Mouse (Mus musculus): ENCODE results near the gene Srrt. TPM values are rescaled to one million over a fixed set of nuclear protein-coding genes. Genes with fewer than 3 reads are reported as not detected.

Srrt gene
- polyA plus RNA-seq, 1 experiment from 2014 or later: 70.5 TPM

- WGBS: 80% methylated on average over 4 of the region's 4 CpGs
- no peak overlapping the region for H3K4me3 ChIP-seq
- H3K4me1 ChIP-seq (replicated peaks): peaks cover 41% of the 10 kb centered on the region
- no peak for ATAC-seq (replicated peaks; ENCODE audit: insufficient number of reproducible peaks, insufficient read depth, low FRiP score, low read depth)
- H3K9me3 ChIP-seq (replicated peaks): no peaks in the 10 kb centered on the region
- H3K27ac ChIP-seq: no peak overlapping the region
- no peaks in the 10 kb centered on the region for H3K27me3 ChIP-seq
- H3K9ac ChIP-seq: no peak overlapping the region
- no peak overlapping the region for H3K4me2 ChIP-seq
- no peaks in the 10 kb centered on the region for H3K36me3 ChIP-seq
Observed at GRCm38 (mm10) chr5:137346983-137347382, 39.5 kb upstream of the Srrt start.

- H3K4me1 ChIP-seq (replicated peaks): peaks cover 35% of the 10 kb centered on the region
- no peak for ATAC-seq (replicated peaks; ENCODE audit: insufficient number of reproducible peaks, insufficient read depth, low FRiP score, low read depth)
- no peak overlapping the region for H3K4me3 ChIP-seq
- H3K27ac ChIP-seq: peak overlapping the region; percentile 41
- no peaks in the 10 kb centered on the region for H3K27me3 ChIP-seq
- H3K36me3 ChIP-seq: no peaks in the 10 kb centered on the region
- H3K4me2 ChIP-seq: peak overlapping the region; percentile 42; the same call in 1 of the 2 replicates
- 0 out of 2 replicates have a peak overlapping the region, but pooled peaks have one; percentile 2 for H3K9ac ChIP-seq
- WGBS: 73% methylated on average over 1 of the region's 1 CpGs
- H3K9me3 ChIP-seq (replicated peaks): no peaks in the 10 kb centered on the region
Observed at GRCm38 (mm10) chr5:137346388-137346787, 38.9 kb upstream of the Srrt start.

GRCm38 (mm10) chr5:137345821-137346220, 38.3 kb upstream of the Srrt start:
- H3K4me1 ChIP-seq (replicated peaks): peaks cover 33% of the 10 kb centered on the region
- H3K4me3 ChIP-seq: no peak overlapping the region
- no peaks in the 10 kb centered on the region for H3K9me3 ChIP-seq (replicated peaks)
- H3K4me2 ChIP-seq: peak overlapping the region; percentile 42
- peak overlapping the region; percentile 41 for H3K27ac ChIP-seq
- 14% methylated on average over 9 of the region's 9 CpGs for WGBS
- ATAC-seq (replicated peaks; ENCODE audit: insufficient number of reproducible peaks, insufficient read depth, low FRiP score, low read depth): no peak
- no peaks in the 10 kb centered on the region for H3K36me3 ChIP-seq
- no peaks in the 10 kb centered on the region for H3K27me3 ChIP-seq
- H3K9ac ChIP-seq: 0 out of 2 replicates have a peak overlapping the region, but pooled peaks have one; percentile 2

- H3K9me3 ChIP-seq (replicated peaks): no peaks in the 10 kb centered on the region
- H3K9ac ChIP-seq: no peak overlapping the region
- H3K4me1 ChIP-seq (replicated peaks): peaks cover 43% of the 10 kb centered on the region
- no peak overlapping the region for H3K4me3 ChIP-seq
- no peak overlapping the region for H3K4me2 ChIP-seq
- no peaks in the 10 kb centered on the region for H3K27me3 ChIP-seq
- H3K27ac ChIP-seq: no peak overlapping the region
- no peak for ATAC-seq (replicated peaks; ENCODE audit: insufficient number of reproducible peaks, insufficient read depth, low FRiP score, low read depth)
- H3K36me3 ChIP-seq: no peaks in the 10 kb centered on the region
Observed at GRCm38 (mm10) chr5:137343869-137344268, 36.4 kb upstream of the Srrt start.

GRCm38 (mm10) chr5:137343412-137343811, 35.9 kb upstream of the Srrt start:
- Histone ChIP-seq H3K4me2 (no peak overlapping the region), H3K36me3 (no peaks in the 10 kb centered on the region), H3K9ac (no peak overlapping the region), H3K27ac (no peak overlapping the region), H3K9me3 (replicated peaks) (no peaks in the 10 kb centered on the region), H3K4me1 (replicated peaks) (peaks cover 40% of the 10 kb centered on the region), H3K27me3 (no peaks in the 10 kb centered on the region), H3K4me3 (no peak overlapping the region)
- no peak for ATAC-seq (replicated peaks; ENCODE audit: insufficient number of reproducible peaks, insufficient read depth, low FRiP score, low read depth)
- 94% methylated on average over 5 of the region's 5 CpGs for WGBS

- no peak overlapping the region for H3K27ac ChIP-seq
- H3K4me1 ChIP-seq (replicated peaks): peaks cover 37% of the 10 kb centered on the region
- no peaks in the 10 kb centered on the region for H3K27me3 ChIP-seq
- no peak overlapping the region for H3K9ac ChIP-seq
- 63% methylated on average over 7 of the region's 7 CpGs for WGBS
- H3K9me3 ChIP-seq (replicated peaks): no peaks in the 10 kb centered on the region
- H3K4me3 ChIP-seq: no peak overlapping the region
- H3K36me3 ChIP-seq: no peaks in the 10 kb centered on the region
- no peak for ATAC-seq (replicated peaks; ENCODE audit: insufficient number of reproducible peaks, insufficient read depth, low FRiP score, low read depth)
- H3K4me2 ChIP-seq: no peak overlapping the region
Observed at GRCm38 (mm10) chr5:137342407-137343012, 35.0 kb upstream of the Srrt start.

- no peak for ATAC-seq (replicated peaks; ENCODE audit: insufficient number of reproducible peaks, insufficient read depth, low FRiP score, low read depth)
Observed at GRCm38 (mm10) chr5:137340222-137340621, 32.7 kb upstream of the Srrt start.

GRCm38 (mm10) chr5:137339290-137339979, 32.0 kb upstream of the Srrt start:
- H3K4me1 ChIP-seq (replicated peaks): peaks cover 22% of the 10 kb centered on the region
- peak overlapping the region; percentile 56 for H3K9ac ChIP-seq
- H3K4me2 ChIP-seq: peak overlapping the region; percentile 73
- H3K4me3 ChIP-seq: peak overlapping the region; percentile 52
- no peaks in the 10 kb centered on the region for H3K9me3 ChIP-seq (replicated peaks)
- peak; percentile 60 for ATAC-seq (replicated peaks; ENCODE audit: insufficient number of reproducible peaks, insufficient read depth, low FRiP score, low read depth)
- no peaks in the 10 kb centered on the region for H3K27me3 ChIP-seq
- H3K27ac ChIP-seq: peak overlapping the region; percentile 90
- H3K36me3 ChIP-seq: no peaks in the 10 kb centered on the region
- WGBS: 18% methylated on average over 22 of the region's 22 CpGs

More at GRCm38 (mm10) chr5:137340222-137340621, 32.7 kb upstream of the Srrt start:
- H3K4me1 ChIP-seq (replicated peaks): peaks cover 22% of the 10 kb centered on the region
- H3K4me2 ChIP-seq: no peak overlapping the region
- H3K27me3 ChIP-seq: no peaks in the 10 kb centered on the region
- H3K9ac ChIP-seq: no peak overlapping the region
- H3K4me3 ChIP-seq: no peak overlapping the region
- no peaks in the 10 kb centered on the region for H3K9me3 ChIP-seq (replicated peaks)
- no peaks in the 10 kb centered on the region for H3K36me3 ChIP-seq
- H3K27ac ChIP-seq: peak overlapping the region; percentile 90
- 69% methylated on average over 6 of the region's 6 CpGs for WGBS

- WGBS: under 1% methylated on average over 11 of the region's 11 CpGs
- Histone ChIP-seq H3K4me1 (replicated peaks) (peaks cover 25% of the 10 kb centered on the region), H3K9ac (peak overlapping the region; percentile 56), H3K4me2 (peak overlapping the region; percentile 73), H3K27me3 (no peaks in the 10 kb centered on the region), H3K27ac (peak overlapping the region; percentile 90), H3K36me3 (no peaks in the 10 kb centered on the region), H3K4me3 (peak overlapping the region; percentile 52), H3K9me3 (replicated peaks) (no peaks in the 10 kb centered on the region)
- ATAC-seq (replicated peaks; ENCODE audit: insufficient number of reproducible peaks, insufficient read depth, low FRiP score, low read depth): peak; percentile 45
Observed at GRCm38 (mm10) chr5:137338663-137339289, 31.3 kb upstream of the Srrt start.

- peak overlapping the region; percentile 52 for H3K4me3 ChIP-seq
- H3K9me3 ChIP-seq (replicated peaks): no peaks in the 10 kb centered on the region
- WGBS: under 1% methylated on average over 19 of the region's 19 CpGs
- peak; percentile 80 for ATAC-seq (replicated peaks; ENCODE audit: insufficient number of reproducible peaks, insufficient read depth, low FRiP score, low read depth)
- peak overlapping the region; percentile 90 for H3K27ac ChIP-seq
- peak overlapping the region; percentile 73 for H3K4me2 ChIP-seq
- H3K9ac ChIP-seq: peak overlapping the region; percentile 56
- H3K36me3 ChIP-seq: no peaks in the 10 kb centered on the region
- H3K27me3 ChIP-seq: no peaks in the 10 kb centered on the region
- peaks cover 25% of the 10 kb centered on the region for H3K4me1 ChIP-seq (replicated peaks)
Observed at GRCm38 (mm10) chr5:137338256-137338655, 30.8 kb upstream of the Srrt start.

GRCm38 (mm10) chr5:137337190-137337589, 29.7 kb upstream of the Srrt start:
- 32% methylated on average over 8 of the region's 8 CpGs for WGBS
- Histone ChIP-seq H3K9me3 (replicated peaks) (no peaks in the 10 kb centered on the region), H3K4me2 (no peak overlapping the region), H3K27ac (peak overlapping the region; percentile 24), H3K27me3 (no peaks in the 10 kb centered on the region), H3K36me3 (no peaks in the 10 kb centered on the region), H3K4me1 (replicated peaks) (peaks cover 29% of the 10 kb centered on the region), H3K4me3 (no peak overlapping the region), H3K9ac (peak overlapping the region; percentile 14; the same call in 1 of the 2 replicates)
- no peak for ATAC-seq (replicated peaks; ENCODE audit: insufficient number of reproducible peaks, insufficient read depth, low FRiP score, low read depth)
